Mouse (Mus musculus) cortical plate, adult 2 months (tissue): ENCODE measurements at regions not wholly inside any gene's neighbourhood (a gene's known extent, or its start where the extent isn't known, plus 50 kb on each side); places are given as distances from the start of the nearest gene placed in this dataset.

ENCODE experiments used
- CTCF ChIP-seq: fragments of 200-500 bp; IDR thresholded peaks from 2 replicates; pipeline ENCODE4 v1.5.1; 2011; ENCODE audit warnings: mild to moderate bottlenecking, control low read depth, low read length; ENCODE audit not compliant: insufficient read depth; ENCODE audit errors: extremely low read depth
- POLR2A ChIP-seq: fragments of 200-500 bp; IDR thresholded peaks from 2 replicates; pipeline ENCODE4 v1.6.1; 2011; ENCODE audit warnings: mild to moderate bottlenecking, low read length, control low read depth; ENCODE audit not compliant: insufficient read depth; ENCODE audit errors: extremely low read depth

GRCm38 (mm10) chr2:161425587-161425986 is 316.7 kb upstream of the Chd6 start:
- no peak for TF ChIP-seq CTCF
- no peak for TF ChIP-seq POLR2A
